Mouse (Mus musculus): ENCODE data around the gene Gtpbp3.

- TF ChIP-seq POLR2A (IDR thresholded peaks at IDR 0.05; ENCODE audit: low read depth, low read length): no peak
- no peak for TF ChIP-seq CTCF (IDR thresholded peaks at IDR 0.05; ENCODE audit: borderline replicate concordance, insufficient read depth, low read length)
Measured at GRCm38 (mm10) chr8:71456906-71457305, 31.0 kb upstream of the Gtpbp3 start.
